Mouse (Mus musculus): Measurements from ENCODE around the gene Lpar3.

DNA sequence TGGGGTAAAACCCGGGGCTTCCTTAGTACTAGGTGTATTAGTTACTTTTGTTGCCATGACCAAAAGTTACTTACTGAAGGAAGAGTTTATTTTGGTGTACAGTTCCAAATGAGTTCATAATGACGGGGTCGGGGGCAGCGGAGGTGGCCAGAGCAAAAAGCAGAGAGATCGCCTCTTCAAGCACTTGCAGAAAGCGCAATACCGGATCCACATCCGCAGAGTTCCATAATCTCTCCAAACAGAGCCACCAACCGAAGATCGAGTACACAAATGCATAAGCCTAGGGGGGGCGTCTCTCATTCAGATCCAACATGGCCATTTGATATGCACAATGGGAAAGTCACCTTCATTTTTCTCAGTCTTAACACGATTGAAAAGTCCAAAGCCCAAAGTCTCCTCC, 97.1 kb downstream of the Lpar3 start:
- TF ChIP-seq POLR2A (IDR thresholded peaks at IDR 0.05; ENCODE audit: low read depth, low read length) (no peak), CTCF (conservative IDR thresholded peaks at IDR 0.05; ENCODE audit: insufficient read depth, insufficient read length, low read depth, low read length) (no peak)

Measured in kidney, adult 2 months (tissue).